Mouse (Mus musculus): ENCODE results near the gene Zbtb22. TPM values are rescaled to one million over a fixed set of nuclear protein-coding genes. Genes with fewer than 3 reads are reported as not detected.
A peak's percentile ranks its signal among the peaks of the same experiment; 100 is the strongest.
"Not testable (repeated sequence)": the region's sequence is repeated elsewhere in the genome, so short reads cannot be mapped to it uniquely, and the experiment has no call there.

Gene Zbtb22
- total RNA-seq, 1 experiment from 2014 or later, result 21.4 TPM

DNA sequence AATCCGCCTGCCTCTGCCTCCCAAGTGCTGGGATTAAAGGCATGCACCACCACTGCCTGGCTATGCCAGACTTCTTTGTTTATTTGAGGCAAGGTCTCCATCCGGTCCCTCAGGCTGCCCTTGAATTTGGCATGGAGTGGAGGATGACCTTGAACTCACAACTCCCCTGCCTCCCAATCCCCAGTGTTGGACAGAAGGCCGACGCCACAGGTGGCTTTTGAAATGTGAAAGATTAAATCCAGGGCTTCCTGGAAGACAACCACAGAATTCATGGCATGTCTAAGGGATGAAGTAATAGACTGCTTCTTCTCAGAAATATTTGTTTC is 14.8 kb upstream of the Zbtb22 start:
- no peak for ATAC-seq (replicated peaks in 1 of 2; ENCODE audit: insufficient read depth in 1 of 2, low FRiP score in 2 of 2, low TSS enrichment in 1 of 2, low read depth in 1 of 2, poor library complexity in 2 of 2, severe bottlenecking in 2 of 2)

DNA sequence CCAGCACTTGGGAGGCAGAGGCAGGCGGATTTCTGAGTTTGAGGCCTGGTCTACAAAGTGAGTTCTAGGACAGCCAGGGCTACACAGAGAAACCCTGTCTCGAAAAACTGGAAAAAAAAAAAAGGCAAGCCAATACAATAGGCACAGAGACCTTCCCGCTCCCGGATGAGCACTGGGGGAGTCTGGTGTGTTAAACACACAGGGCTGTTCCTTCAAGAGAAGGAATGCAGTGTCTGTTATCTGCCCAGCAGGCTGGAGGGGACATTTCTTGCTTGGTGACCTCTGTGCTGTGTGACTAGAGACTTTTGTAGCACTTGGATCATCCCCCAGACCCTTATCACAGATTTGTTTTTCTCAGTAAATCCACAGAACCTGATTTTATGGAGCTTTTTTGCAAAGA is 14.1 kb upstream of the Zbtb22 start:
- ATAC-seq (replicated peaks in 1 of 2; ENCODE audit: insufficient read depth in 1 of 2, low FRiP score in 2 of 2, low TSS enrichment in 1 of 2, low read depth in 1 of 2, poor library complexity in 2 of 2, severe bottlenecking in 2 of 2), result no peak

DNA sequence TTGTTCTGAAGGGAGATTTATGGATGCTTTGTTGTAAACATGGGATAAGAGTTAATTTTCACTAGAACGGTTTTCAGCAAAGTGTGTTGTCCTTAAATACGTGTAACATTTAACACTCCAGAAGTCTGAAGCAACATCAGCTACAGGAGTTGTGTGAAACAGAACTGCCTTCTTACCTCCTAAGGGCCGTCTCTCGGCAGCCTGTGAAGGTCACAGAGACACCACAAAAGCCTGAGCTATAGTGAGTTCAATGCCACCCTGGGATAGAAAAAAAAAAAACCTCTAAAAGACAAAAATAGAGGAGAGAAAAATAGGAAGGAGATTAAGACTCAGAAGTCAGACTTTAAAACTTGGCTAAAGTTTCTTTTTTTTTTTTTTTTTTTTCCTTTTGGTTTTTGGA is 13.6 kb upstream of the Zbtb22 start:
- ATAC-seq (replicated peaks in 1 of 2; ENCODE audit: insufficient read depth in 1 of 2, low FRiP score in 2 of 2, low TSS enrichment in 1 of 2, low read depth in 1 of 2, poor library complexity in 2 of 2, severe bottlenecking in 2 of 2), result no peak

DNA sequence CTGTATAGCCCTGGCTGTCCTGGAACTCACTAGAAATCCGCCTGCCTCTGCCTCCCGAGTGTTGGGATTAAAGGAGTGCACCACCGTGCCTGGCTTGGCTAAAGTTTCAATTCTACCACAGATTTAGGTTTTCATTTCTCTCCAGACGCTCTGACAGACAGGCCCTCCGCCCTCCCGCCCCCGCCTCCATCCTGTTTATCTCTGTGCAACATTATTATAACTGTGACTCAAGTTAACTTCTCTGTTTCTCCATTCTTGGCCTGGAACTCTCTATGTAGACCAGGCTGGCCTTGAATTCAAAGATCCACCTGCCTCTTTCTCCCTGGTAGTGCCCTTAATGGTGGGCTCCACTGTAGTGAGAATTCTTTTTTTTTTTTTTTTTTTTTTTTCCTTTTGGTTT is 13.2 kb upstream of the Zbtb22 start:
- ATAC-seq (replicated peaks in 1 of 2; ENCODE audit: insufficient read depth in 1 of 2, low FRiP score in 2 of 2, low TSS enrichment in 1 of 2, low read depth in 1 of 2, poor library complexity in 2 of 2, severe bottlenecking in 2 of 2), result no peak

DNA sequence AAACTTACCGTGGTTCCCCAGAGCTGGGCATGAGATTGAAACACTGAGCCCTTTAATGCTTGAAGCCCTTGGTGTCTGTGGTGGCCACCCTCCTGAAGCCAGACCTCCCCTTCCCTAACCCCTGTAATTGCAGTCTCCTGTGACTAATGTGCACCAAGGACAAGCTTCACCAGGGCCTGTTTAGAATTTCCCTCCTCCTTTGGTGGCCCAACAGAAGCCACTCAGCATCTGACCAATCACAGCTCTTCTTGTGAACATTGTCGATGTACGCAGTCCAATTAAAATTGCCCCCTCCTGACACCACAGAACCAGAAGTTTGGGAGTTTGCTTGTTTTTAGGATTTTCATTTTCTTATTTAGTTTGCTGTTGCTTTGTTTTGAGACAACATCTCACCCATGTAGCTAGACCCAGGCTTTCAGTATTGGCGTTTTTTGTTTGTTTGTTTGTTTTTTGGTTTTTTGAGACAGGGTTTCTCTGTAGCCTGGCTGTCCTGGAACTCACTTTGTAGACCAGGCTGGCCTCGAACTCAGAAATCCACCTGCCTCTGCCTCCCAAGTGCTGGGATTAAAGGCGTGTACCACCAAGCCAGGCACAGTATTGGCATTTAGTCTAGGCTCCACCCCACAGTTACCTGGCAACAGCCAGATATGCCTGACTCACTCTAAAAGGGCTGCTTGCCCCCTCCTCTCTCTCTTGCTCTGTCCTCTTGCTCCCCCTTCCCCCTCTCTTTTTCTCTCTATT is 11.6 kb upstream of the Zbtb22 start:
- ATAC-seq (replicated peaks in 1 of 2; ENCODE audit: insufficient read depth in 1 of 2, low FRiP score in 2 of 2, low TSS enrichment in 1 of 2, low read depth in 1 of 2, poor library complexity in 2 of 2, severe bottlenecking in 2 of 2), result not testable (repeated sequence)

DNA sequence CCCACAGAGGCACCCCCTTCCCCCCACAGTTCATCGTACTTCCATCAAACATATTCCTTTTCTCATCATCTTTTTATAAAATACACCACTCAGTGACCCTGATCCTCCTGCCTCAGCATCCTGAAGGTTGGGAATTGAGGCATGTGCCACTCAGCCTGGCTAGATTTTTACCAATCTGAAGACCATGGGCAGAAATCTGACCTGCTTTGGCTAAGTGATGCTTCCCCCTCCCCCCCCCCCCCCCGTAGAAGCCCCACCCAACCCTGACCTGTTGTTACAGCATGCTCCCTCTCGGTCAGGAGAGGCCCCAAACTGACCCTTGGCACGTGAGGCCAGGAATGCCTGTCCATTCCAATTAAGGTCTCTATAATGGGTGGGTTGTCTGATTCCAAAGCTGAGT is 10.9 kb upstream of the Zbtb22 start, which contains the start of gene Platr17:
Gene Platr17, plus strand, starts transcription at position 301 of the 400 bp plus-strand sequence.
- not testable (repeated sequence) for ATAC-seq (replicated peaks in 1 of 2; ENCODE audit: insufficient read depth in 1 of 2, low FRiP score in 2 of 2, low TSS enrichment in 1 of 2, low read depth in 1 of 2, poor library complexity in 2 of 2, severe bottlenecking in 2 of 2)

DNA sequence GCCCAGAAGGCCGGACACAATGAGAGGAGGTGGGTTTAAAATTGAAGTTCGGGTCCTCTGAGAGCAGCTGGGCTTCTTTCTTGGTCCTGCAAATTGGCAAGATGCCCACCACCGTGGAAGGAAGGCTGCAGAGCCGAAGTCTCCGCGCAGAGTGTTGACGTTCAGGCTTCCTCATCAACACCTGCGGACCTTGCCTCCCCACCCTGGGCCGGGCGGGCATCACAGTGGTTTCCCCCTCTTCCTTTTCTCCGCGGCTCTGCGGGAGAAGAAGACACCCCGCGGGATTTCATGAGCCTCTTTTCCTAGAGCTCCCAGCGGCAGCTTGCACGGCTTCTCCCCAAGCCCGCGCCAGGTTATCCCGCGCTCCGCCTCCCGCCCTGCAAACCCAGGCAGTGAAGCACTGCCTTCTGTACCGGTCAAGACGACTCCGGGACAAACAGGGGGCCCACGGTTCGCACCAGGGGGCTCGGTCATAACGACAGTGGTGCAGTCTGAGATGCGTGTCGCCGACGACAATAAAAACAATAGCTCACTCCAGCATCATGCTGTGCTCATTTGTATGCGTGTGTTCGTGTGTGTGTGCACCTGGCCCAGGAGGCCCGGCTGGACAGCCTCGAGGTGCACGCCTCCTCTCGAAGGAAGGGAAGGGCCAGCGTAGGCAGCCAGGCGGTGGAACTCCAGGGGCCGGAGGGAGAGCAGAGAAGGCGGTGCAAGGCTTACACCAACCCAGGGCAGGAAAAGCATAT is 7.2 kb upstream of the Zbtb22 start:
- peak; percentile 6 to 31 for ATAC-seq (replicated peaks in 1 of 2; ENCODE audit: insufficient read depth in 1 of 2, low FRiP score in 2 of 2, low TSS enrichment in 1 of 2, low read depth in 1 of 2, poor library complexity in 2 of 2, severe bottlenecking in 2 of 2)

DNA sequence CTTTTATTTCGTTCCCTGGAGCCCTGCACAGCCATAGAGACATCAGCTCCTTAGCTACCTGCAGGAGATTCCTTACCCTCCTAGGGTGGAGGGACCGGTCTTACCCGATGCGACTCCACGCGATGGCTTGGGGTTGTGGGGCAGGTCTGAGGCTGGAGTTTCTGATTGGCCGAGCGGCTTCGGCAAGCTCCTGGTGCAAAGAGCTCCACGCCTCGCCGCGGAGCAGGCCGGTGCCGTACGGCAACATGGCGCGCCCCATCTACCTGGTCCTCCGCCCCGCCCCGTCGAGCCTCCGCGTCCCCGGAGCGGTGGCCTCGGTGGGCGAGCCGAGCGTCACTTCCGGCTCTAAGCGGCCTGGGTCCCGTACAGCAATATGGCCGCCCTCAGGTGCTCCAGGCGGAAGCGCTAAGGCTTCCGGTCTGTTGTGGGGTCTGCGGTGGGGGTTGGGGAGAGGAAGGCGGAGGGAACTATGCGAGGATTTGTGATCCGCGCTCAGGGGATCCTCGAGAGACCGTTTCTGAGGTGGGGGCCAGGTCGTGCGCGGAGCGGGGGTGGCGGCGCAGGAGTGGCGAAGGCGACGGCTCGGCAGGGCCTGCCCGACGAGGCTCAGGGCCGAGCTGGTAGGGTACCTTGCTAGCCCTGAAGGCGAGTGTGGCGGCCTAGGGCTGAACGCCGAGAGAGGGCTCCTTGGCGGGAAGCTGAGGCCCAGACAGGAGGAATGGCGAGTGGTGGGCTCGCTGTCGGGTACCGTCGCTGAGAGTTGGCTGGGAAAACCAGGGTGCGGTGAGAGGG is 6.4 kb upstream of the Zbtb22 start, which contains the start of gene Daxx:
Gene Daxx, plus strand, starts transcription at position 338 of the 792 bp plus-strand sequence.
- ATAC-seq (replicated peaks in 1 of 2; ENCODE audit: insufficient read depth in 1 of 2, low FRiP score in 2 of 2, low TSS enrichment in 1 of 2, low read depth in 1 of 2, poor library complexity in 2 of 2, severe bottlenecking in 2 of 2), result peak; percentile 82 to 92

DNA sequence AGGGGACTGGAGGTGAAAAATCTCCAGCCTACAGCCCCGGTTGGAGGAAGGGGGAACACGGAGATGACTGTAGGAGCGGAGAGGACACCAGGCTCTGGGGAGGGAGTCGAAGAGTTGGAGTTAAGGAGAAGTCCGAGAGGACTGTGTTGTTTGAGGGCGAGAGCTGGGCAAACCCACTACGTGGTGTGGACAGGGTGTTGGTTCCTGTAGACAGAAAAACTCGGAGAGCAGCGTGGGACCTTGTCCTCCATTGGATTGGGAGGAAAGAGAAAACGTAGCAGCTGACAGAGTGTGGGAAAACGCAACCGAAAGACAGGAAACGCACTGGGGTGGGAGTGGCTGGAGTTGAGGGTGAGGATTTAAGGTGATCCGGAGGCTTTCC is 5.8 kb upstream of the Zbtb22 start:
- ATAC-seq (replicated peaks in 1 of 2; ENCODE audit: insufficient read depth in 1 of 2, low FRiP score in 2 of 2, low TSS enrichment in 1 of 2, low read depth in 1 of 2, poor library complexity in 2 of 2, severe bottlenecking in 2 of 2), result peak; percentile 15; a peak in 1 of 4 replicates

DNA sequence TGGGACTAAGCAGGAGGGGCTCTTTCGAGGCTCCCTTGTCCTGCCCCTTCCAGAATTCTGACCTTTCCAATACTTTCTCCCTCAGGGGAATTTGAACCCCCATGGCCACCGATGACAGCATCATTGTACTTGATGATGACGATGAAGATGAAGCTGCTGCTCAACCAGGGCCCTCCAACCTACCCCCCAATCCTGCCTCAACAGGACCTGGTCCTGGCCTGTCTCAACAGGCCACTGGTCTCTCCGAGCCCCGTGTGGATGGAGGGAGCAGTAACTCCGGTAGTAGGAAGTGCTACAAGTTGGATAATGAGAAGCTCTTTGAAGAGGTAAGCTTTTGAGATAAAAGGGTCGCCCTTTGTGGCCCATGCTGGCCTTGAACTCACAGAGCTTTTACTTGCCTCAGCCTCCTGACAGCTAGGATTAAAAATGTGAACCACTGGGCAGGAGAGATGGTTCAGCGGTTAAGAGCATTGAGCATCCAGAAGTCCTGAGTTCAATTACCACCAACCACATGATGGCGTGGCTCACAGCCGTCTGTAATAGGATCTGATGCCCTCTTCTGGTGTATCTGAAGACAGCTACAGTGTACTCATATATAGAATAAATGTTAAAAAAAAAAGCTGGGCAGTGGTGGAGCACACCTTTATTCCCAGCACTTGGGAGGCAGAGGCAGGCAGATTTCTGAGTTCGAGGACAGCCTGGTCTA is 5.2 kb upstream of the Zbtb22 start:
- no peak for ATAC-seq (replicated peaks in 1 of 2; ENCODE audit: insufficient read depth in 1 of 2, low FRiP score in 2 of 2, low TSS enrichment in 1 of 2, low read depth in 1 of 2, poor library complexity in 2 of 2, severe bottlenecking in 2 of 2)

DNA sequence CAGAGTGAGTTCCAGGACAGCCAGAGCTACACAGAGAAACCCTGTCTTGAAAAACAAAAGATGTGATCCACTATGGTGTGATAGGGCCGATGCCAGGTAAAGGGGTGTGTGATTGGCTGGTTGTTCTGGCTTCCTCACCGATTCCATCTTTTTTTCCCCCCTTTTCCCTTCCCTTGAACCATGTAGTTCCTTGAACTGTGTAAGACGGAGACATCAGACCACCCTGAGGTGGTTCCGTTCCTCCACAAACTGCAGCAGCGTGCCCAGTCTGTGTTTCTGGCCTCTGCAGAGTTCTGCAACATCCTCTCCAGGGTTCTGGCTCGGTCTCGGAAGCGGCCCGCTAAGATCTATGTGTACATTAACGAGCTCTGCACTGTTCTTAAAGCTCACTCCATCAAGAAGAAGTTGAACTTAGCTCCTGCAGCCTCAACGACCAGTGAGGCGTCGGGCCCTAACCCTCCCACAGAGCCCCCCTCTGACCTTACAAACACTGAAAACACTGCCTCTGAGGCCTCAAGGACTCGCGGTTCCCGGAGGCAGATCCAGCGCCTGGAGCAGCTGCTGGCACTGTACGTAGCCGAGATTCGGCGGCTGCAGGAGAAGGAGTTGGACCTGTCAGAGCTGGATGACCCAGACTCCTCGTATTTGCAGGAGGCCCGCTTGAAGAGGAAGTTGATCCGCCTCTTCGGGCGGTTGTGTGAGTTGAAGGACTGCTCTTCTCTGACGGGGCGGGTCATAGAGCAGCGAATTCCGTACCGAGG is 4.5 kb upstream of the Zbtb22 start:
- no peak for ATAC-seq (replicated peaks in 1 of 2; ENCODE audit: insufficient read depth in 1 of 2, low FRiP score in 2 of 2, low TSS enrichment in 1 of 2, low read depth in 1 of 2, poor library complexity in 2 of 2, severe bottlenecking in 2 of 2)

DNA sequence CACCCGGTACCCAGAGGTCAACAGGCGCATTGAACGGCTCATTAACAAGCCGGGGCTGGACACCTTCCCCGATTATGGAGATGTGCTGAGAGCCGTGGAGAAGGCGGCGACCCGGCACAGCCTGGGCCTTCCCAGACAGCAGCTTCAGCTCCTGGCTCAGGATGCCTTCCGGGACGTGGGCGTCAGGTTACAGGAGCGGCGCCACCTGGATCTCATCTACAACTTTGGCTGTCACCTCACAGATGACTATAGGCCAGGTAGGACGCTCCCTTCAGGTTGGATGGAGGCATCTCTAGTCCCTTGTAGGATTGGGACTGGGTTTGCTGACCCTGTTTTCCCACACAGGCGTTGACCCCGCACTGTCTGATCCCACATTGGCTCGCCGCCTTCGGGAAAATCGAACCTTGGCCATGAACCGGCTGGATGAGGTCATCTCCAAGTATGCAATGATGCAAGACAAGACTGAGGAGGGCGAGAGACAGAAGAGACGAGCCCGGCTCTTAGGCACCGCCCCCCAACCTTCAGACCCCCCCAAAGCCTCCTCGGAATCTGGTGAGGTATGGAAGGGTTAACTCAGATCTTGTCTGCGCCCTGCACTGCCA is 3.8 kb upstream of the Zbtb22 start:
- ATAC-seq (replicated peaks in 1 of 2; ENCODE audit: insufficient read depth in 1 of 2, low FRiP score in 2 of 2, low TSS enrichment in 1 of 2, low read depth in 1 of 2, poor library complexity in 2 of 2, severe bottlenecking in 2 of 2), result no peak

DNA sequence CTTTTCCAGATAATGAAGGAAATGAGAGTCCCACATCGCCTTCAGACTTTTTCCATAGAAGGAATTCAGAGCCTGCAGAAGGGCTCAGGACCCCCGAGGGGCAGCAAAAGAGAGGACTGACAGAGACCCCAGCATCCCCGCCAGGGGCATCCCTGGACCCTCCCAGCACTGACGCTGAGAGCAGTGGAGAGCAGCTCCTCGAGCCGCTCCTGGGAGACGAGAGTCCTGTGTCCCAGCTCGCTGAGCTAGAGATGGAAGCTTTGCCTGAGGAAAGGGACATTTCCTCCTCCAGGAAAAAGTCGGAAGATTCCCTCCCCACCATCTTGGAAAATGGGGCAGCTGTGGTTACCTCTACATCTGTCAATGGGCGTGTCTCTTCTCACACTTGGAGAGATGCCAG is 2.4 kb upstream of the Zbtb22 start:
- ATAC-seq (replicated peaks in 1 of 2; ENCODE audit: insufficient read depth in 1 of 2, low FRiP score in 2 of 2, low TSS enrichment in 1 of 2, low read depth in 1 of 2, poor library complexity in 2 of 2, severe bottlenecking in 2 of 2), result no peak

DNA sequence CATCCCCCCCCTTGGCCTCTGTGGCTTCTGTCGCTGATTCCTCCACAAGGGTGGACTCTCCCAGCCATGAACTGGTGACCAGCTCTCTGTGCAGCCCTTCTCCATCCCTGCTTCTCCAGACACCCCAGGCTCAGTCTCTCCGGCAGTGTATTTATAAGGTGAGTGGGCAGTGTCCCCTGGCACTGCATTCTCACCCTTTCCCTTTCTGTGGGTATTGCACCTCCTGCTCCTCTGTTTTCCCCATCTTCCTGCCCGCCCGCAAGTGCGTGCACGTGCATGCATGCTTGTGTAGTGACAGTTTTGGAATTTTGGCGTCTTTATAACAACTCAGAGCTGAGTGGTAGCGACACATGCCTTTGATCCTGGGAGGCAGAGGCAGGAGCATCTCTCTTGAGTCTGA is 1.8 kb upstream of the Zbtb22 start:
- no peak for ATAC-seq (replicated peaks in 1 of 2; ENCODE audit: insufficient read depth in 1 of 2, low FRiP score in 2 of 2, low TSS enrichment in 1 of 2, low read depth in 1 of 2, poor library complexity in 2 of 2, severe bottlenecking in 2 of 2)

DNA sequence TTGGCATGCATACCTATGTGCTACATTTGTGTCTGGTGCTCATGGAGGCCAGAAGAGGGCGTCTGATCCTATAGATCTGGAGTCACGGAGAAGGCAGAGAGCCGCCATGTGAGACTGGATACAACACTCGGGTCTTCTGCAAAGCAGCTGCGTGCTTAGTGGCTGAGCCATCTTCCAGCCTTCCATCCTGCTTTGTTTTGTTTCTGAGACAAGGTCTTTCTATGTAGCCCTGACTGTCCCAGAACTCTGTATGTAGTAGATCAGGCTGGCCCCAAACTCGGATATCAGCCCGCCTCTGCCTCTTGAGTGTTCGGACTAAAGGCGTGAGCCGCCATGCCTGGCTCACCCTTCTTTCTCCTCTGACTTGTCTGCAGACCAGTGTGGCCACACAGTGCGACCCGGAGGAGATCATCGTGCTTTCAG is 724 bp upstream of the Zbtb22 start:
- no peak for ATAC-seq (replicated peaks in 1 of 2; ENCODE audit: insufficient read depth in 1 of 2, low FRiP score in 2 of 2, low TSS enrichment in 1 of 2, low read depth in 1 of 2, poor library complexity in 2 of 2, severe bottlenecking in 2 of 2)

DNA sequence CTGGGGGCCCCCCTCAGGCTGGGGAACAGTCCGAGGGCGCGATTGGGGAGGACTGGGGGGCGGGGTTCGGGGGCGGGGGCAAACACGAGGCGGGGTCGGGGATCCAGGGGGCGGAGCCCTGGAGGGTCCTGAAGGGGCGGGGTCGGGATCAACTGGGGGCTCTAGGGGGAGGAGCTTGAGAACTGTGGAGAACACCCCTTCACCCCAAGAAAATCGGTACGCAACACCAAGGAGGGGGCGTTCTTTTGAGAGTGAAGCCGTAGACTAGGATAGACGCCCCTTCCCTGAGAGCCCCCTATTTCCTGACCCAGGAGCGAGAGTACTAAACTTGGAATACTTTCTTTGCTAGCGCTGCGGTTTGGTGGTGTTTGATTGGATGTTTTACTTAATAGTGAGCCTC is 590 bp downstream of the Zbtb22 start:
- ATAC-seq (replicated peaks in 1 of 2; ENCODE audit: insufficient read depth in 1 of 2, low FRiP score in 2 of 2, low TSS enrichment in 1 of 2, low read depth in 1 of 2, poor library complexity in 2 of 2, severe bottlenecking in 2 of 2), result no peak

All from hematopoietic stem cell, adult 5-6 weeks (primary cell).